8 mouse cellular contexts compared by ENCODE assay signal in the genomic region with DNA sequence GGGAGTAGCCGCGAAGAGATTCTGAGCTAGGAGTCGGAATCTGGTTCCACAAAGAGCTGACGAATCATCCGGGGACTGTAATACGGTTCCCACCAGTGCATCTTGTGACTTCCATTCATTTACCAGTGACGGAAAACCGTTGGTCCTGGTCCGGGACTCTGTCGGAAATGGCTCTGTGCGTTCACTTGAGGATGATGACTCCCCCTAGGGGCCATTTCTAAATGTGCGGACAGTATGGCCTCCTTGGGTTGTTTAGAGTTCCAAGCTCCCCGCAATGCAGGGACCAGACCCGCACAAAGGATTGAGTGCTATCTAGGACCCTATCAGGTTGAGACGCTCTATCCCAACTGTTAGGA. TPM values are rescaled to one million over a fixed set of nuclear protein-coding genes. Genes with fewer than 3 reads are reported as not detected.
DNase-seq lines count a peak whose midpoint lies in the region; ATAC-seq and TF ChIP-seq lines count a peak whose summit lies in the region.

A gene (minus strand): TSS at position 155 of the 356 bp plus-strand sequence.

- peak; percentile 91 for DNase-seq in CD4-positive, CD25-positive, alpha-beta regulatory T cell, adult 2 months (ENCODE audit: low read depth, low spot score)
- DNase-seq in liver: peak; percentile 87
- DNase-seq in monocyte, adult 2 months (ENCODE audit: low read depth in 1 of 2, low spot score in 2 of 2): peak; percentile 55 to 64
- peak; percentile 90 for DNase-seq in splenic B cell, adult 2 months (ENCODE audit: low read depth, low spot score)

- no peaks in the 10 kb centered on the region for H3K9me3 ChIP-seq in heart, embryonic 11.5 days (replicated peaks; ENCODE audit: control insufficient read depth, low read length)
- H3K9me3 ChIP-seq in kidney, embryonic 15.5 days (replicated peaks): 0 out of 2 replicates have a peak, but pooled peaks cover 2% of the 10 kb centered on the region

- under 1% methylated on average over 15 of the region's 15 CpGs for WGBS in heart, embryonic 11.5 days (ENCODE audit: insufficient replicate concordance)
- under 1% methylated on average over 15 of the region's 15 CpGs for WGBS in kidney, embryonic 15.5 days

- no peaks in the 10 kb centered on the region; the same call in 1 of the 2 replicates for H3K36me3 ChIP-seq in heart, embryonic 11.5 days (ENCODE audit: control insufficient read depth, insufficient read depth, low read length)
- peaks cover 15% of the 10 kb centered on the region for H3K36me3 ChIP-seq in kidney, embryonic 15.5 days
- no peaks in the 10 kb centered on the region; the same call in 1 of the 2 replicates for H3K36me3 ChIP-seq in splenic B cell, adult 2 months (ENCODE audit: control insufficient read depth, insufficient read depth, low read length, poor library complexity, severe bottlenecking)

- H3K4me2 ChIP-seq in heart, embryonic 11.5 days: peak within 1 kb of the TSS; percentile 78
- peak within 1 kb of the TSS; percentile 77 for H3K4me2 ChIP-seq in kidney, embryonic 15.5 days

- ATAC-seq in heart, embryonic 11.5 days (replicated peaks; ENCODE audit: insufficient number of reproducible peaks, low FRiP score, low TSS enrichment): peak; percentile 68
- peak; percentile 72 for ATAC-seq in kidney, embryonic 15.5 days (replicated peaks; ENCODE audit: low FRiP score)

- peak; percentile 50 for TF ChIP-seq CTCF in bone marrow macrophage, adult 2 months (IDR thresholded peaks at IDR 0.05; ENCODE audit: low read depth, low read length)
- TF ChIP-seq CTCF in embryonic fibroblast, embryonic 13.5 days (IDR thresholded peaks at IDR 0.05; ENCODE audit: borderline replicate concordance, insufficient read depth, low read length): peak; percentile 16; the same call in 1 of the 2 replicates

- H3K4me3 ChIP-seq in bone marrow macrophage, adult 2 months (ENCODE audit: insufficient read depth, low read length): peak within 1 kb of the TSS; percentile 75
- H3K4me3 ChIP-seq in embryonic fibroblast, embryonic 13.5 days (ENCODE audit: insufficient read depth, low read length): peak within 1 kb of the TSS; percentile 51
- H3K4me3 ChIP-seq in heart, embryonic 11.5 days (ENCODE audit: low read depth, low read length): peak within 1 kb of the TSS; percentile 68
- peak within 1 kb of the TSS; percentile 71 for H3K4me3 ChIP-seq in kidney, embryonic 15.5 days (replicated peaks)

- H3K27ac ChIP-seq in bone marrow macrophage, adult 2 months (ENCODE audit: insufficient read depth, low read depth, low read length): peak within 1 kb of the TSS; percentile 91
- peak within 1 kb of the TSS; percentile 93 for H3K27ac ChIP-seq in embryonic fibroblast, embryonic 13.5 days (ENCODE audit: insufficient read depth, low read length)
- peak within 1 kb of the TSS; percentile 96 for H3K27ac ChIP-seq in heart, embryonic 11.5 days (ENCODE audit: low read depth, low read length)
- peak within 1 kb of the TSS; percentile 94 for H3K27ac ChIP-seq in kidney, embryonic 15.5 days

- no peak for TF ChIP-seq POLR2A in bone marrow macrophage, adult 2 months (IDR thresholded peaks at IDR 0.05; ENCODE audit: borderline replicate concordance, low read depth, low read length)
- TF ChIP-seq POLR2A in embryonic fibroblast, embryonic 13.5 days (IDR thresholded peaks at IDR 0.05; ENCODE audit: low read depth, low read length): peak; percentile 46; the same call in 1 of the 2 replicates

- peaks cover 15% of the 10 kb centered on the region for H3K4me1 ChIP-seq in bone marrow macrophage, adult 2 months (ENCODE audit: control insufficient read depth, insufficient read depth, low read length)
- H3K4me1 ChIP-seq in embryonic fibroblast, embryonic 13.5 days (ENCODE audit: control insufficient read depth, insufficient read depth, low read length): peaks cover 2% of the 10 kb centered on the region; the same call in 1 of the 2 replicates
- no peaks in the 10 kb centered on the region for H3K4me1 ChIP-seq in heart, embryonic 11.5 days (ENCODE audit: control insufficient read depth, insufficient read depth, low read length)
- H3K4me1 ChIP-seq in kidney, embryonic 15.5 days: peaks cover 16% of the 10 kb centered on the region

- H3K9ac ChIP-seq in heart, embryonic 11.5 days (ENCODE audit: low read depth, low read length): peak within 1 kb of the TSS; percentile 83
- H3K9ac ChIP-seq in kidney, embryonic 15.5 days: peak within 1 kb of the TSS; percentile 78

- no peaks in the 10 kb centered on the region for H3K27me3 ChIP-seq in heart, embryonic 11.5 days (ENCODE audit: control insufficient read depth, insufficient read depth, low read length)
- no peaks in the 10 kb centered on the region for H3K27me3 ChIP-seq in kidney, embryonic 15.5 days
- no peaks in the 10 kb centered on the region for H3K27me3 ChIP-seq in splenic B cell, adult 2 months (ENCODE audit: control insufficient read depth, insufficient read depth, low read length, poor library complexity, severe bottlenecking)

RNA-seq across cellular contexts. Expression of the gene that starts here (rescaled TPM):
- polyA plus RNA-seq in bone marrow macrophage, adult 2 months (2012; ENCODE audit: insufficient read depth, insufficient read length, missing spikeins): 31.0 and 33.7 TPM in 2 replicates
- polyA plus RNA-seq in embryonic fibroblast, embryonic 13.5 days (2011; ENCODE audit: insufficient read length, low read depth, missing spikeins): 56.2 and 57.6 TPM in 2 replicates
- 61.8 and 73.8 TPM in 2 replicates for polyA plus RNA-seq in heart, embryonic 11.5 days (2014; fragmentation: Nextera tagmentation; extraction: Ambion mirVana)
- 103 and 113 TPM in 2 replicates for polyA plus RNA-seq in kidney, embryonic 15.5 days (2015; fragmentation: Nextera tagmentation; extraction: Ambion mirVana)

Comparison
In these comparisons a context has a peak if more than half of its experiments do, and no peak if none do; other contexts are left out.
1. Peak in every context shown above with its lines: DNase-seq, ATAC-seq, H3K4me3 ChIP-seq and H3K27ac ChIP-seq.